Mouse (Mus musculus) G1E (cell line): ENCODE results near the gene Gm17581.

Source experiments
- CTCF ChIP-seq: IDR thresholded peaks from 2 replicates; pipeline ENCODE4 v1.5.1; 2012; ENCODE audit warnings: low read depth, low read length, inconsistent platforms, mixed read lengths
- GATA1 ChIP-seq: IDR thresholded peaks from 2 replicates; pipeline ENCODE4 v1.6.1; 2012; ENCODE audit warnings: borderline replicate concordance, low read length, inconsistent platforms, mixed read lengths
- GATA2 ChIP-seq: IDR thresholded peaks from 2 replicates; pipeline ENCODE4 v1.6.1; 2012; ENCODE audit warnings: low read depth, low read length, inconsistent platforms, borderline replicate concordance
- POLR2AphosphoS5 ChIP-seq: IDR thresholded peaks from 2 replicates; pipeline ENCODE4 v1.6.1; 2012; ENCODE audit warnings: low read depth, low read length, inconsistent platforms; ENCODE audit not compliant: insufficient replicate concordance

DNA sequence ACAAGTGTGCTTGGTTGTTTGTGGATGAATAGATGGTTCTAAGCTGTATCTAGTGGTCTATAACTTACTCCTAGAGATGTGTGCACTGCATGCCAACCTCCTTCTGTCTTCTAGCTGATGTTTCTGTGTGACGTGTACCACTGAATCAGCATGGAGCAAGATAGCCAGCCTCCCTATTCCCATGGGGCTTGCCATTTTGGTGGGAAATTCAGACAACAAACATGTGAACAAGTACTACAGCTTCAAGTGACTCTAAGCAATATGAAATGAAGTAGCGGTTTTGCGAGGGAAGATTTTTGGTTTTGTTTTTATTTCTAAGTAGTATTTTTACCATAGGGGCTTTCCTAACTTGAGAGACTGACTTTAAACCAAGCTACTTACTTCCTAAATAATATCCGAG lies 13.7 kb upstream of the Gm17581 start:
- TF ChIP-seq CTCF (no peak), GATA2 (no peak), GATA1 (no peak), POLR2AphosphoS5 (no peak)
